Mouse (Mus musculus) C2C12 (cell line): ENCODE measurements around the gene Cep68. TPM values are rescaled to one million over a fixed set of nuclear protein-coding genes. Genes with fewer than 3 reads are reported as not detected.

Experiments
- H3K27me3 ChIP-seq: one replicate; pipeline ENCODE4 v1.6.1; 2011; ENCODE audit not compliant: control insufficient read depth, insufficient read depth, insufficient read length
- H3K36me3 ChIP-seq: one replicate; pipeline ENCODE4 v1.6.1; 2011; ENCODE audit not compliant: control insufficient read depth, insufficient read depth
- H3K4me3 ChIP-seq: one replicate; pipeline ENCODE4 v1.5.1; 2011; ENCODE audit warnings: mild to moderate bottlenecking, control low read depth; ENCODE audit not compliant: poor library complexity, insufficient read depth, severe bottlenecking
- H3K79me2 ChIP-seq: one replicate; pipeline ENCODE4 v1.6.1; 2011; ENCODE audit not compliant: control insufficient read depth, insufficient read depth
- H3K79me3 ChIP-seq: one replicate; pipeline ENCODE4 v1.6.1; 2011; ENCODE audit warnings: low read depth, control low read depth
- H3ac ChIP-seq: one replicate; pipeline ENCODE3; 2011; ENCODE audit warnings: low read depth; ENCODE audit not compliant: control insufficient read depth, insufficient read length
- CEBPB ChIP-seq: IDR thresholded peaks from one replicate; pipeline ENCODE4 v1.6.1; 2011; ENCODE audit warnings: low read depth, mild to moderate bottlenecking, control low read depth, moderate library complexity
- CTCF ChIP-seq: IDR thresholded peaks from one replicate; pipeline ENCODE4 v1.5.1; 2011; ENCODE audit not compliant: control insufficient read depth, insufficient read depth, insufficient read length
- FOSL1 ChIP-seq: IDR thresholded peaks from one replicate; pipeline ENCODE4 v1.8.0; 2011; ENCODE audit warnings: mild to moderate bottlenecking, low read length; ENCODE audit not compliant: poor library complexity, insufficient read depth, severe bottlenecking
- MAX ChIP-seq: IDR thresholded peaks from one replicate; pipeline ENCODE4 v1.6.1; 2011; ENCODE audit warnings: mild to moderate bottlenecking, control low read depth
- MYOD1 ChIP-seq: IDR thresholded peaks from one replicate; pipeline ENCODE4 v1.6.1; 2011; ENCODE audit warnings: low read depth; ENCODE audit not compliant: control insufficient read depth, insufficient read length
- MYOG ChIP-seq: IDR thresholded peaks from one replicate; pipeline ENCODE4 v1.6.1; 2011; ENCODE audit not compliant: control insufficient read depth, insufficient read length; ENCODE audit errors: extremely low read depth
- USF1 ChIP-seq: IDR thresholded peaks from one replicate; pipeline ENCODE4 v1.6.1; 2011; ENCODE audit warnings: low read depth, mild to moderate bottlenecking, control low read depth, moderate library complexity
- long read RNA-seq, 2 experiments: library from polyadenylated mRNA; unstranded; transcript quantifications; one replicate each; pipeline ENCODE4 v2.0.0; 2019 to 2020
- polyA plus RNA-seq: library from polyadenylated mRNA; unstranded; fragments of >200 nt; fragmentation: generic; extraction: Trizol; gene quantifications from one replicate; pipeline ENCODE4 v1.2.1, GENCODE M21; 2012; ENCODE audit warnings: missing spikeins

Gene Cep68
- polyA plus RNA-seq, result 11.0 TPM
- long read RNA-seq, experiment 1, full-length matches to known transcripts, result 7 of 11 reads
- long read RNA-seq, experiment 1, partial matches to known transcripts, result 2 of 11 reads
- long read RNA-seq, experiment 1, other reads (novel, unspliced or antisense), result 2 of 11 reads
- long read RNA-seq, experiment 2, full-length matches to known transcripts, result 133 of 147 reads
- long read RNA-seq, experiment 2, partial matches to known transcripts, result 7 of 147 reads
- long read RNA-seq, experiment 2, other reads (novel, unspliced or antisense), result 7 of 147 reads

GRCm38 (mm10) chr11:20249296-20250110, at the start of gene Cep68:
Gene Cep68, minus strand, starts transcription at chr11:20249429.
- Histone ChIP-seq H3K4me3 (peak within 1 kb of the TSS; percentile 82), H3K79me3 (peaks cover 30% of the 10 kb centered on the region), H3K27me3 (no peaks in the 10 kb centered on the region), H3K36me3 (peaks cover 13% of the 10 kb centered on the region), H3K79me2 (peaks cover 46% of the 10 kb centered on the region), H3ac (peak within 1 kb of the TSS; percentile 84)
- TF ChIP-seq USF1, result no peak
- no peak for TF ChIP-seq CEBPB
- no peak for TF ChIP-seq MYOD1
- TF ChIP-seq FOSL1, result no peak
- no peak for TF ChIP-seq MAX
- TF ChIP-seq CTCF, result no peak
- TF ChIP-seq MYOG, result no peak

- Histone ChIP-seq H3K27me3 (no peaks in the 10 kb centered on the region), H3K79me2 (no peaks in the 10 kb centered on the region), H3K4me3 (no peak overlapping the region), H3K36me3 (no peaks in the 10 kb centered on the region), H3ac (no peak overlapping the region), H3K79me3 (no peaks in the 10 kb centered on the region)
- TF ChIP-seq MYOD1 (no peak), MYOG (no peak), USF1 (no peak), CTCF (no peak), FOSL1 (no peak), CEBPB (no peak), MAX (no peak)
Observed at GRCm38 (mm10) chr11:20284463-20284862, 35.2 kb upstream of the Cep68 start.

- no peaks in the 10 kb centered on the region for H3K36me3 ChIP-seq
- no peaks in the 10 kb centered on the region for H3K79me2 ChIP-seq
- peak; percentile 19 for TF ChIP-seq CEBPB
- no peak for TF ChIP-seq USF1
- TF ChIP-seq FOSL1, result no peak
- no peak for TF ChIP-seq MYOD1
- TF ChIP-seq MYOG, result no peak
- H3K27me3 ChIP-seq, result no peaks in the 10 kb centered on the region
- H3ac ChIP-seq, result no peak overlapping the region
- no peaks in the 10 kb centered on the region for H3K79me3 ChIP-seq
- no peak overlapping the region for H3K4me3 ChIP-seq
Observed at GRCm38 (mm10) chr11:20282601-20283219, 33.5 kb upstream of the Cep68 start.

GRCm38 (mm10) chr11:20280982-20281381, 31.8 kb upstream of the Cep68 start:
- TF ChIP-seq MAX (no peak), CEBPB (no peak), USF1 (no peak), MYOD1 (no peak), MYOG (no peak), FOSL1 (no peak), CTCF (no peak)
- Histone ChIP-seq H3K79me2 (no peaks in the 10 kb centered on the region), H3ac (no peak overlapping the region), H3K4me3 (no peak overlapping the region), H3K27me3 (no peaks in the 10 kb centered on the region), H3K79me3 (no peaks in the 10 kb centered on the region), H3K36me3 (no peaks in the 10 kb centered on the region)

- no peak for TF ChIP-seq CEBPB
- TF ChIP-seq USF1, result no peak
- no peak for TF ChIP-seq FOSL1
- no peak for TF ChIP-seq MAX
- TF ChIP-seq MYOD1, result no peak
- no peak for TF ChIP-seq MYOG
- TF ChIP-seq CTCF, result no peak
- Histone ChIP-seq H3K27me3 (no peaks in the 10 kb centered on the region), H3K79me2 (no peaks in the 10 kb centered on the region), H3K4me3 (no peak overlapping the region), H3K36me3 (no peaks in the 10 kb centered on the region), H3K79me3 (no peaks in the 10 kb centered on the region), H3ac (no peak overlapping the region)
Observed at GRCm38 (mm10) chr11:20278702-20279101, 29.5 kb upstream of the Cep68 start.

- H3K36me3 ChIP-seq, result no peaks in the 10 kb centered on the region
- H3K27me3 ChIP-seq, result no peaks in the 10 kb centered on the region
- no peak overlapping the region for H3K4me3 ChIP-seq
- no peaks in the 10 kb centered on the region for H3K79me3 ChIP-seq
- no peaks in the 10 kb centered on the region for H3K79me2 ChIP-seq
- no peak overlapping the region for H3ac ChIP-seq
- TF ChIP-seq FOSL1 (no peak), MYOG (no peak), CEBPB (no peak), CTCF (no peak), USF1 (no peak), MAX (no peak), MYOD1 (no peak)
Observed at GRCm38 (mm10) chr11:20277106-20277505, 27.9 kb upstream of the Cep68 start.
